Mouse (Mus musculus) G1E (cell line): ENCODE results near the gene Pkm.

ENCODE experiments used
- CTCF ChIP-seq: IDR thresholded peaks from 2 replicates; pipeline ENCODE4 v1.5.1; 2012; ENCODE audit warnings: low read depth, low read length, inconsistent platforms, mixed read lengths
- GATA1 ChIP-seq: IDR thresholded peaks from 2 replicates; pipeline ENCODE4 v1.6.1; 2012; ENCODE audit warnings: borderline replicate concordance, low read length, inconsistent platforms, mixed read lengths
- GATA2 ChIP-seq: IDR thresholded peaks from 2 replicates; pipeline ENCODE4 v1.6.1; 2012; ENCODE audit warnings: low read depth, low read length, inconsistent platforms, borderline replicate concordance
- POLR2AphosphoS5 ChIP-seq: IDR thresholded peaks from 2 replicates; pipeline ENCODE4 v1.6.1; 2012; ENCODE audit warnings: low read depth, low read length, inconsistent platforms; ENCODE audit not compliant: insufficient replicate concordance
- TAL1 ChIP-seq: conservative IDR thresholded peaks from 2 replicates; pipeline ENCODE4 v1.6.1; 2012; ENCODE audit warnings: low read depth, low read length, inconsistent platforms, mixed read lengths

DNA sequence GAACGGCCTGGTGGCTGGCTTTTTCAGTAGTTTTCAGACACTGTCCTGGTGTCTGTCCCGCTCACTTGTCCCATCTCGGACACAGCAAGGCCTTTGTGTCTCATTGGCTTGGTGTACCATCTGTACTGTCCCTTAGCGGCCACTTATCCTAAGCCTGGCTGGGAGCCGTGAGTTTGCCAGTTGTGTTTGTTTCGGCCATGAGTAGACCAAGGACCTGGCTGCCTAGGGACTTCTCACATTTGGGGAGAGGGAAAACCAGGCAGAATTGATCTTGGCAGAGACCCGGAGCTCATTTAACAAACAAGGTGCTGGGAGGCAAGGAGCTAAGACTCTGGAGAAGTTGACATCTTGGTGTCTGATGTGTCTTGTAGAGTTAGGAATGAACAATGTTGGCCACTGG, 7.1 kb downstream of the Pkm start:
- TF ChIP-seq CTCF, result no peak
- TF ChIP-seq TAL1, result no peak
- no peak for TF ChIP-seq GATA2
- no peak for TF ChIP-seq GATA1
- no peak for TF ChIP-seq POLR2AphosphoS5
